ENCODE assay signal across 8 mouse cellular contexts in genomic region chr4:32572118-32572517, GRCm38 (mm10). TPM values are rescaled to one million over a fixed set of nuclear protein-coding genes. Genes with fewer than 3 reads are reported as not detected.
DNase-seq lines count a peak whose midpoint lies in the region; ATAC-seq lines count a peak whose summit lies in the region.

No protein-coding gene starts in this region.

- H3K4me1 ChIP-seq in stomach, embryonic 15.5 days = peaks cover 6% of the 10 kb centered on the region; the same call in 1 of the 2 replicates

- H3K27me3 ChIP-seq in stomach, embryonic 15.5 days (replicated peaks) = no peaks in the 10 kb centered on the region

- H3K4me2 ChIP-seq in stomach, embryonic 15.5 days = no peak overlapping the region

- H3K9me3 ChIP-seq in stomach, embryonic 15.5 days = no peaks in the 10 kb centered on the region

- H3K36me3 ChIP-seq in stomach, embryonic 15.5 days = no peaks in the 10 kb centered on the region

- peak; percentile 46 to 68 for DNase-seq in layer of hippocampus, postnatal 10 days (ENCODE audit: low spot score in 2 of 2)
- DNase-seq in layer of hippocampus, adult 9-10 months (ENCODE audit: low spot score) = no peak
- peak; percentile 71 for DNase-seq in MN1 (ENCODE audit: low spot score)
- DNase-seq in cerebellum, postnatal 36 days = peak; percentile 29 to 61
- peak; percentile 67 for DNase-seq in heart, postnatal 4 days
- DNase-seq in kidney, postnatal 4 days = peak; percentile 50 to 57

- H3K27ac ChIP-seq in stomach, embryonic 15.5 days = no peak overlapping the region

- peak; percentile 72; the same call in 1 of the 2 replicates for ATAC-seq in megakaryocyte-erythroid progenitor cell, adult 5-6 weeks (replicated peaks; ENCODE audit: low FRiP score, low TSS enrichment, poor library complexity, severe bottlenecking)
- ATAC-seq in stomach, embryonic 15.5 days (ENCODE audit: insufficient read depth, low FRiP score, low read depth) = 0 out of 2 replicates have a peak, but pooled peaks have one; percentile 11

- 65% methylated on average over 1 of the region's 1 CpGs for WGBS in stomach, embryonic 15.5 days

- H3K4me3 ChIP-seq in stomach, embryonic 15.5 days (replicated peaks) = no peak overlapping the region

- no peak overlapping the region for H3K9ac ChIP-seq in stomach, embryonic 15.5 days

RNA-seq across cellular contexts. Expression of gene Gja10, which starts 30.4 kb away (rescaled TPM):
- total RNA-seq in layer of hippocampus, postnatal 10 days (2021) = not detected
- not detected for total RNA-seq in heart, postnatal 4 days (2021)
- not detected in 2 replicates for total RNA-seq in megakaryocyte-erythroid progenitor cell, adult 5-6 weeks (2014; fragmentation: Nextera tagmentation)
- total RNA-seq in megakaryocyte-erythroid progenitor cell, adult 5-6 weeks (2017) = not detected in 2 replicates
- polyA plus RNA-seq in stomach, embryonic 15.5 days (2015; fragmentation: Nextera tagmentation; extraction: Ambion mirVana) = 0.13 TPM in 1 of 2 replicates, not detected in the other

RNA-seq across cellular contexts. Expression of gene Casp8ap2, which starts 43.1 kb away (rescaled TPM):
- total RNA-seq in layer of hippocampus, postnatal 10 days (2021) = 10 to 100 TPM; 11.3 to 12.1 TPM
- total RNA-seq in heart, postnatal 4 days (2021) = 10 to 100 TPM; 10.5 to 11.9 TPM
- total RNA-seq in megakaryocyte-erythroid progenitor cell, adult 5-6 weeks (2014; fragmentation: Nextera tagmentation) = 51.4 and 52.3 TPM in 2 replicates
- total RNA-seq in megakaryocyte-erythroid progenitor cell, adult 5-6 weeks (2017) = 57.6 and 157 TPM in 2 replicates
- polyA plus RNA-seq in stomach, embryonic 15.5 days (2015; fragmentation: Nextera tagmentation; extraction: Ambion mirVana) = 51.1 and 55.9 TPM in 2 replicates
